Mouse (Mus musculus) liver (tissue): ENCODE measurements around the gene Capn7.

Experiments used
- DNase-seq: peaks from one replicate; pipeline ENCODE4 v3.0.0-alpha.2; 2020; ENCODE audit warnings: mixed read lengths

Gene Capn7

DNA sequence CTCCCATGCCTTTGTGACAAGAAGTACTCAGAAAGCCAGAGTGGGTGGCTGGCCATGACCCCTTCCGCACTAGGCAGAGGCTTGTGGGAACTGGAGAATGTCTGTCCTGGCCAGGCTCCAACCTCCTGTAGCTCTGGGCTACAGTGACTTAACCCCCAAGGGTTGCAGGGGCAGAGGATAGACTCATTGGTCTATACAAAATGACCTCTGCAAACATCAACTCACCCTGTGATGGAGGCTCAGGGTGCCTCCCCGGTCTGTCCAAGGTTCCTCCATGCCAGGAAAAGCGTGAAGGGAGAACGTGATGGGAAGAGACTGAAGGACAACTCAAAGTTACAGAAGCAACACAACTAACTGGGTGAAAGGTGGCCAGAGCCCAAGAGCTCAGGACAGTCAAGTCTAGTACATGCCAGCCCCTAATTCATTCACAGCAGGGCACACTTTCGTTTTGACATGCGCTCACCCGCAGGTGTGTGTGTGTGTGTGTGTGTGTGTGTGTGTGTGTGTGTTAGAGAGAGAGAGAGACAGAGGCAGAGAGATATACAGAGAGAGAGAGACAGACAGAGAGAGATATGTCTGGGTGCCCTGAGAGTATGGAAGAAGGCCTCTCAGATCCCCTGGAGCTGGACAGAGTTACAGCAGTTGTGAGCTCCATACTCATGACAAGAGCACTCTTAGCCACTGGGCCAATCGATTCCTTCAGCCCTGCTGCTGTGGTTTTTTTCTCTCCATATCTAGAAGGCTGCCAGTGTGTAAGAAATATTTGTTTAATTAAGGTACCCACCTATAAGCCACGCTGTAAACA is 61.6 kb downstream of the Capn7 start:
- no peak for DNase-seq

DNA sequence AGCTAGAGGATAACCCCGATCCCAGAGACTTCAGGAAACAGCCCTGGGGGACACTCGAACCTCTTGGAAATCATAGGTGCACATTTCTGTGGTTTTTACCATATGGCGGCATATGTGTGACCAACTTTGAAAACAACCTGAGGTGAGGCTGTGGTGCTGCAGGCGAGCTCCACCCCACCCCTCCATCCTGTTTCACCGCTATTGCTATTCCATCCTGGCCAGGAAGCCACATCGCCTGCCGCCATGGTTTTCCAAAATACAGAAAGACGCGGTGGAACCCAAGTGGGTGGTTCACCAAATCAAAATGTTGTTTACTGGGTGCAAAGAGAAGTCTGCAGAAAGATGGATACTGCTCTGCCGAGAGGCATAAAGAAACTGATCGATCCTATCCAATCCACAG is 62.4 kb downstream of the Capn7 start:
- no peak for DNase-seq

- DNase-seq: no peak
Measured at GRCm38 (mm10) chr14:31399271-31399670, 62.8 kb downstream of the Capn7 start.

- DNase-seq: no peak
Measured at GRCm38 (mm10) chr14:31400246-31400645, 63.8 kb downstream of the Capn7 start.

- no peak for DNase-seq
Measured at GRCm38 (mm10) chr14:31400896-31401295, 64.5 kb downstream of the Capn7 start.

- no peak for DNase-seq
Measured at GRCm38 (mm10) chr14:31401918-31402427, 65.5 kb downstream of the Capn7 start.

GRCm38 (mm10) chr14:31402693-31403092 is 66.3 kb downstream of the Capn7 start:
- DNase-seq: no peak

DNA sequence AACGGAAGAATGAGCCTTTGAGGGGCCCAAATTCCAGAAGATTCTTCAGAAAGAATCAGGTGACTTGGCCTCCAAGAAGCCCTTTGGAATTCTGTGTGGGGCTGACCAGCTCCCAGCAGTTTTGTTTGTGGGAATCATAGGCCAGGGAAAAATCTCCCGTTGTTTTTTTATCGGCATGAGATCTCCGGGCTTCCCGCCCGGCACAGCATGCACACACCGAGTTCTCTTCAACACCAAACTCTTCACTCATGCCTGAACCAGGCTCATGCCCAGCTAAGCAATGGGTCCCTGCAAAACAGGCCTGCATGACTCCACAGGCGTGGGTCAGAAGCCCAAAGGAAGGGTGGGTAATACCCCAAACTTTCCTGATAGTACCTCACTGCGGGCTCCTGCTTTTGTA is 67.1 kb downstream of the Capn7 start:
- DNase-seq: no peak

GRCm38 (mm10) chr14:31403995-31404394 is 67.6 kb downstream of the Capn7 start:
- peak; percentile 83 for DNase-seq

GRCm38 (mm10) chr14:31404663-31405062 is 68.2 kb downstream of the Capn7 start:
- DNase-seq: no peak

GRCm38 (mm10) chr14:31405652-31406051 is 69.2 kb downstream of the Capn7 start:
- DNase-seq: no peak

DNA sequence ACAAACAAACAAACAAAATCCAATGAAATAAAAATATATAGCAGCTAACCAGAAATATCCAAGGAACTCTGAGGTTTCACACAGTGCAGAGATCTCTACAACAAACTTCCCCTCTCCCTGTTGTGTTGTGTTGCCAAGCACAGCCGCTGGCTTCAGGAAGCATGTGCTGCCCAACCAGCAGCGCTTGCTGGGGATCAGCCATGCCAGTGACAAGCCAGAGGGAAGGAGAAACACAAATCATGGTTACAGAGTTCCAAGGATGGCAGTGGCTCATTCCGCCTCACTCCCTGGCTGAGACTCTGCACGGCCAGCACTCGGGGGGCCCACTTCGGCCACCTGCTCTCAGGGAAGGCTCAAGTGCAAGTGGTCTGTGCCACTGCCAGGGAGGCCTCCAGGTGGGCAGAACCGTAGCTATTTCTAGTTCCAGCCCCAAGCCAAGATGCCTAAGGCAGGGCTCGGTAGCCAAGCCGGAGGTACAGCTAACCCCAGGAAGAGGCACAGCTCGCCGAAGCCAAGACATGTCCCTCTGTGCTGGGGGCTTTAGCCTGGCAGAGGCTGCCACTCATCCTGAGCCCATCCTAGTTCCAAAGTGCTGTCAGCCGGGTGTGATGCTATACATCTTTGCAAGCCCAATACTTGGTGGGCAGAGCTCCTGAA is 69.8 kb downstream of the Capn7 start:
- no peak for DNase-seq

GRCm38 (mm10) chr14:31407208-31407607 is 70.8 kb downstream of the Capn7 start:
- DNase-seq: no peak

GRCm38 (mm10) chr14:31407911-31408604 is 71.6 kb downstream of the Capn7 start:
- DNase-seq: no peak

DNA sequence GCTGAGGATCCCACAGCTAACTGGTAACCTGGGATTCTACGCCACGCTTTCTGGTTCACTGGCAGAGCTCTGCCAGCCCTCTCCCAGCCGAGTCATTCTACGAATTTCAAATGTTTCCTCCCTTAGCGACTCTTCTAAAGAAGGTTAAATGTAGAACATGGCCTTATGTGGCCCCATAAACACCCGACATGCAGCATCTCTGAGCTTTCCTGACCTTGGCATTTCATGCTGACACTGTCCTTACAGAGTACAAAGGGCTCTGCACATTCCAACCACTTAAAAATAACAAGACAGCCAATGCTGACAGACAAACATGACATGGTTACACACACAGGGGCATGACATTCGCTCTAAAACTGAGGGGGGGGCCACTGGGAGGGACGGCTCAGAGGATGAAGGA is 72.2 kb downstream of the Capn7 start:
- DNase-seq: no peak

GRCm38 (mm10) chr14:31410123-31410724 is 73.8 kb downstream of the Capn7 start:
- no peak for DNase-seq

DNA sequence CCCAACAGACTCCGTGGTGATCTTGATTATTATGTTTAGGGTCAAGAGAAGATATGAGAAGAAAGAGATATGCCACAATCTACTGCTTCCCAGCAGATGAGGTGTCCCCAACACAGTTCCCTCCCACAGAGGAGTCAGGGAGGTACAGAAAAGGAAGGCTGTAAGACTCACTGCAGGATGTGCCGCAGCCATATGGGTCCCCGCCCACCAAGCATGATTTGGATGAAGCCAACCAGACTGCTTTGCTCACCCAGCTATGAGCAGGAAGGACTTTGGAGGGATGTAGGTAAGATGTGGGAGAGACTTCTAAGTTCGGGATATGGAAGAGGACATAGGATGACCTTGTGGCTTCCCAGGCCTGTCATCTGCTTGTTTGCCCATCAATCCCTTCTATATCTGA is 74.3 kb downstream of the Capn7 start:
- DNase-seq: no peak

- no peak for DNase-seq
Measured at GRCm38 (mm10) chr14:31412651-31413056, 76.2 kb downstream of the Capn7 start.

DNA sequence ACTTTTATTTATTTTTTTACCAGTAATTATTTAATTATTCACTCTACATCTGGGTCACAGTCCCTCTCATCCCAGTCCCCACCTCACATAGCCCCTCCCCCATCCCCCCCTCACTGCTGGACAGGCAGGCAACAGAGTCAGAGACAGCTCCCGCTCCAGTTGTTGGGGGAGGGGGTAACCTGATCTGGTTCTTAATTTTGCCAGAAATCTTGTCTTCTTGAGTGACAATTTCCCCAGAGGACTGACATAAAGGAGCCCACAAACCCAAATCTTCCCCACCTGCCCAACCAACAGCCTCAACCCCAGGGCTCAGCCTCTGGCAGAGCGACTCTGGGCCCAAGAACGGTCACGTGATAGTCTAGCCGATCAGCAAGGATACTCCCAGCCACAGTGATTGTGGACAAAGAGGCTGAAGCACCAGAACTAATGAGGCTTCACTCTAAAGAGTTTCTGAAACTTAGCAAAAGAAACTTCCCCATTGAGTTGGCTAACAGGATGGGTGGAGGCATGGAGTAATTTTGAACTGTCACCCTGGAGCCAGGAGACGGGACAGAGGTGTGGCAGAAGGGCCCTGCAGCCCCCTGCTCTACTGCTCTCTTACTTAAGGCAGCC is 77.1 kb downstream of the Capn7 start:
- no peak for DNase-seq

DNA sequence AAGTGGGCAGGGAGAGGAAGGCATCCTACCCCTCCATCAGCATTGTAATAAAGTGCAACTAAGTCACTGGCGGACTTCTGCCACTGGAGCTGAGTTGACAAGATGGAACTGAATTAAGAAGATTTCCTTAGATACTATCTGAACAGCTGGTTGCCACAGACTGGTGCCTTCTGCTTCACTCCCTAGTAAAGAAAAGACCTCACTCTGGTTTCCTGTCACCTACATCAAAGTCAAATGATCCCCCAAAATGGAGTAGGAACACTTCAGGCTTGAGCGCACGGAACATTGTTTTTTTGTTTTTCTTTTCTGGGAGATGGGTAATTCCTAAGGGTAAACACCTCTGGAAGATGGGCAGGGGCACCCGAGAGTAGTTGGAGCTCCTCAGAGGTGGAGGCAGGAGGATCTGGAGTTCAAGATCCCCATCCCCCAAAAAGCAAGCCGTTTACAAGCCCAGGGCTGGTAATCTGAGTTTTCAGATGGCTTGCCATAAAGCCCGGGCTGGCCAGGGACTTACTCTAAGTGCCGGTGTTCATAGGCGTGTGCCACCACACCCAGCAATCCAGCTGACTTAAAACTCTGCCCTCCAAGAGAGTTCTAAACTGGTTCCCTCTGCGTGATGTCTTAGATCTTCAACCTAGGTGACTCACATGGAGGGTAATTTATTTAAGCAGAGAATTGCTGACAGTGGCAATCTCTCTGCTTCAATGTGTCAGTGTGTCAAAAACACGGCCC is 78.0 kb downstream of the Capn7 start:
- DNase-seq: no peak

GRCm38 (mm10) chr14:31414967-31415376 is 78.5 kb downstream of the Capn7 start:
- no peak for DNase-seq

DNA sequence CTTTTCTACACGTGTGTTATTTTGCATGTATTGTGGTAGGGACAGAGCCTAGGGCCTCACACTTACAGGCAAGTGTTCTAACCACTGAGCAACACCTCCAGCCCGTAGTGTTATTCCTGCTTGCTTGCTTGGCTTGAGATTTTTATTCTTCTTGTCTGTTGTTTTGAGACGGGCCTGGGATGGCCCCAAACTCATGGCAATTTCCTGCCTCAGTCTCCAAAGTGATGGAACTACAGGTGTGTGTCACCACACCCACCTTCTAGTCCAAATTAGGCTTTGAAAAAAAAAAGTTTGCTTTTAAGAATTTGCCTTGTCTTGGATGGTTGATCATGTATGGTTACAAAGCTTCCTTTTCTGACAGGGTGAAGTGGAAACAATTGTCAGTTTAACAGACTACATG is 80.0 kb downstream of the Capn7 start:
- DNase-seq: no peak
